Mouse (Mus musculus) stomach, embryonic 15.5 days (tissue): ENCODE results near the gene Mllt3. TPM values are rescaled to one million over a fixed set of nuclear protein-coding genes. Genes with fewer than 3 reads are reported as not detected.
A peak's percentile ranks its signal among the peaks of the same experiment; 100 is the strongest.

Source experiments
- ATAC-seq: fragments of 200-750 bp; cut with Nextera tagmentation; 2 replicates; pipeline ENCODE4 v1.8.0; 2017; ENCODE audit warnings: low read depth, moderate number of reproducible peaks, moderate TSS enrichment; ENCODE audit not compliant: insufficient read depth, low FRiP score
- H3K27ac ChIP-seq: fragments of 300-500 bp; sonication (generic); 2 replicates; pipeline ENCODE4 v1.5.1; 2015; ENCODE audit warnings: mild to moderate bottlenecking, inconsistent platforms
- H3K27me3 ChIP-seq: fragments of 300-500 bp; sonication (generic); replicated peaks from 2 replicates; pipeline ENCODE4 v1.6.1; 2015; ENCODE audit warnings: inconsistent platforms
- H3K36me3 ChIP-seq: fragments of 300-500 bp; sonication (generic); 2 replicates; pipeline ENCODE4 v1.6.1; 2015; ENCODE audit warnings: inconsistent platforms
- H3K4me1 ChIP-seq: fragments of 300-500 bp; sonication (generic); 2 replicates; pipeline ENCODE4 v1.6.1; 2015; ENCODE audit warnings: inconsistent platforms
- H3K4me2 ChIP-seq: fragments of 300-500 bp; sonication (generic); 2 replicates; pipeline ENCODE4 v1.6.1; 2015; ENCODE audit warnings: mild to moderate bottlenecking, inconsistent platforms
- H3K4me3 ChIP-seq: fragments of 300-500 bp; sonication (generic); replicated peaks from 2 replicates; pipeline ENCODE4 v1.5.1; 2015; ENCODE audit warnings: inconsistent platforms
- H3K9ac ChIP-seq: fragments of 300-500 bp; sonication (generic); 2 replicates; pipeline ENCODE4 v1.6.1; 2015; ENCODE audit warnings: inconsistent platforms
- H3K9me3 ChIP-seq: fragments of 300-500 bp; sonication (generic); 2 replicates; pipeline ENCODE4 v1.6.1; 2016; ENCODE audit warnings: inconsistent platforms
- WGBS: fragments of 180-500 bp; shearing (Covaris S2); methylation state at CpG from one replicate; pipeline ENCODE4 v1.1.7; 2015; 5-methylcytosine and 5-hydroxymethylcytosine counted together
- polyA plus RNA-seq: library from polyadenylated mRNA; unstranded; fragments of >200 nt; fragmentation: Nextera tagmentation; extraction: Ambion mirVana; gene quantifications from 2 replicates; pipeline ENCODE4 v1.2.1, GENCODE M21; 2015

Mllt3 gene
- polyA plus RNA-seq, 1 experiment from 2014 or later, result 38.7 TPM

GRCm38 (mm10) chr4:87836257-87836656, 196.9 kb downstream of the Mllt3 start:
- no peak for ATAC-seq

GRCm38 (mm10) chr4:87835191-87835590, 198.0 kb downstream of the Mllt3 start:
- ATAC-seq, result no peak
- H3K27ac ChIP-seq, result no peak overlapping the region
- no peak overlapping the region for H3K4me3 ChIP-seq
- H3K4me1 ChIP-seq, result 0 out of 2 replicates have a peak, but pooled peaks cover 6% of the 10 kb centered on the region
- H3K4me2 ChIP-seq, result no peak overlapping the region
- no peaks in the 10 kb centered on the region for H3K27me3 ChIP-seq
- 59% methylated on average over 6 of the region's 6 CpGs for WGBS
- H3K9ac ChIP-seq, result no peak overlapping the region
- no peaks in the 10 kb centered on the region for H3K9me3 ChIP-seq
- 0 out of 2 replicates have a peak, but pooled peaks cover 2% of the 10 kb centered on the region for H3K36me3 ChIP-seq

More at GRCm38 (mm10) chr4:87836257-87836656, 196.9 kb downstream of the Mllt3 start:
- no peak overlapping the region for H3K4me3 ChIP-seq
- H3K27me3 ChIP-seq, result no peaks in the 10 kb centered on the region
- 0 out of 2 replicates have a peak, but pooled peaks cover 3% of the 10 kb centered on the region for H3K36me3 ChIP-seq
- WGBS, result 67% methylated on average over 5 of the region's 5 CpGs
- no peak overlapping the region for H3K27ac ChIP-seq
- H3K4me2 ChIP-seq, result no peak overlapping the region
- H3K4me1 ChIP-seq, result 0 out of 2 replicates have a peak, but pooled peaks cover 6% of the 10 kb centered on the region
- no peak overlapping the region for H3K9ac ChIP-seq
- H3K9me3 ChIP-seq, result no peaks in the 10 kb centered on the region

DNA sequence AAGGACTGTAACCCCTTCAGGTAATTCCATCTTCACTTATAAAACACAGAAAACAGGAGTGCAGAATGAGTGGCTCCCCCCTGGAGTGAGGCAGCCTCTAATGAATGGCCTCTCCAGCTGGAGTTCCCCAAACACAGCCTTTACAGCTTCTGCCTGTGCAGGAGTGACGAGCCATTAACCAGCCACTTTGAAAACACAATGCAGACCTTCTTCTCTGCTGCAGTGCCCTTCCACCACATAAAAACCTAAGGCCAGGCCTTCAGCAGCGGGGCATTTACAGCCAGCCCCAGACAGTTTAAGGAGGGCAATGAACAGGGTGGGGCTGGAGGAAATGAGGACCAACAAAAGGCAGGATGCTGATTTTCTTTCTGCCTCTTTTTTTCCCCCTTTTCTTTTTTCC, 198.9 kb downstream of the Mllt3 start:
- no peak overlapping the region for H3K9ac ChIP-seq
- no peak for ATAC-seq
- no peaks in the 10 kb centered on the region for H3K36me3 ChIP-seq
- no peaks in the 10 kb centered on the region for H3K27me3 ChIP-seq
- WGBS, result 34% methylated on average over 2 of the region's 2 CpGs
- H3K4me3 ChIP-seq, result no peak overlapping the region
- 0 out of 2 replicates have a peak, but pooled peaks cover 6% of the 10 kb centered on the region for H3K4me1 ChIP-seq
- H3K9me3 ChIP-seq, result no peaks in the 10 kb centered on the region
- H3K27ac ChIP-seq, result no peak overlapping the region
- H3K4me2 ChIP-seq, result no peak overlapping the region

GRCm38 (mm10) chr4:87830794-87831306, 202.3 kb downstream of the Mllt3 start:
- ATAC-seq, result no peak

GRCm38 (mm10) chr4:87829426-87830063, 203.6 kb downstream of the Mllt3 start:
- Histone ChIP-seq H3K36me3 (no peaks in the 10 kb centered on the region), H3K4me2 (no peak overlapping the region), H3K9ac (no peak overlapping the region), H3K27ac (no peak overlapping the region), H3K4me3 (no peak overlapping the region), H3K4me1 (0 out of 2 replicates have a peak, but pooled peaks cover 5% of the 10 kb centered on the region), H3K9me3 (no peaks in the 10 kb centered on the region), H3K27me3 (no peaks in the 10 kb centered on the region)
- 88% methylated on average over 5 of the region's 5 CpGs for WGBS
- ATAC-seq, result no peak

More at GRCm38 (mm10) chr4:87830794-87831306, 202.3 kb downstream of the Mllt3 start:
- Histone ChIP-seq H3K27ac (no peak overlapping the region), H3K4me3 (no peak overlapping the region), H3K4me1 (0 out of 2 replicates have a peak, but pooled peaks cover 6% of the 10 kb centered on the region), H3K9me3 (no peaks in the 10 kb centered on the region), H3K9ac (no peak overlapping the region), H3K27me3 (no peaks in the 10 kb centered on the region), H3K4me2 (no peak overlapping the region), H3K36me3 (no peaks in the 10 kb centered on the region)
- WGBS, result 78% methylated on average over 6 of the region's 6 CpGs

- no peak overlapping the region for H3K4me2 ChIP-seq
- no peaks in the 10 kb centered on the region for H3K27me3 ChIP-seq
- no peak overlapping the region for H3K27ac ChIP-seq
- no peaks in the 10 kb centered on the region for H3K36me3 ChIP-seq
- H3K4me1 ChIP-seq, result no peaks in the 10 kb centered on the region
- H3K9me3 ChIP-seq, result no peaks in the 10 kb centered on the region
- ATAC-seq, result no peak
- 79% methylated on average over 5 of the region's 5 CpGs for WGBS
- no peak overlapping the region for H3K4me3 ChIP-seq
- H3K9ac ChIP-seq, result no peak overlapping the region
Observed at GRCm38 (mm10) chr4:87826336-87826735, 206.8 kb downstream of the Mllt3 start.

- H3K27me3 ChIP-seq, result no peaks in the 10 kb centered on the region
- ATAC-seq, result no peak
- 68% methylated on average over 3 of the region's 3 CpGs for WGBS
- H3K9me3 ChIP-seq, result no peaks in the 10 kb centered on the region
- H3K27ac ChIP-seq, result no peak overlapping the region
- no peaks in the 10 kb centered on the region for H3K36me3 ChIP-seq
- no peak overlapping the region for H3K4me3 ChIP-seq
- H3K9ac ChIP-seq, result no peak overlapping the region
- no peak overlapping the region for H3K4me2 ChIP-seq
- no peaks in the 10 kb centered on the region for H3K4me1 ChIP-seq
Observed at GRCm38 (mm10) chr4:87823623-87824022, 209.5 kb downstream of the Mllt3 start.

DNA sequence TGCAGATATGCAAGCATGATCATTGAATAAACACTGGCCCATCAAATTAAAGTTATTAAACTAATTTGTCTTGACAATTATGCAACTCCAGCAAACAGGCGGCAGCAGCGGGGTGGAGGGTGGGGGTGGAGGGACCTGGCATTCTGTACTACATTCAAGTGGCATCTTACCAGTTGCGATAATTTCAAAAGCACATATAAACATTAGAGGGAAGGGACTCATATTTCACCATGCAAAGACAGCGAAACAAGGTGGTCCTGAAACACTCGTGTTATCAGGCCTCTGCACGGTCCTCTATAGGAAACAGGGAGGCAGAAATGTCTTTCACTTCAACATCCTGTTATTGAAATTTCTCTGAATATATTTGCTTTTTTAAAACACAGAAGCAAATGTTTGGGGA, 210.0 kb downstream of the Mllt3 start:
- H3K36me3 ChIP-seq, result no peaks in the 10 kb centered on the region
- H3K4me2 ChIP-seq, result no peak overlapping the region
- H3K4me3 ChIP-seq, result no peak overlapping the region
- WGBS, result 75% methylated on average over 6 of the region's 6 CpGs
- no peak overlapping the region for H3K9ac ChIP-seq
- no peaks in the 10 kb centered on the region for H3K4me1 ChIP-seq
- no peak for ATAC-seq
- no peak overlapping the region for H3K27ac ChIP-seq
- no peaks in the 10 kb centered on the region for H3K27me3 ChIP-seq
- no peaks in the 10 kb centered on the region for H3K9me3 ChIP-seq

GRCm38 (mm10) chr4:87820911-87821310, 212.3 kb downstream of the Mllt3 start:
- H3K4me3 ChIP-seq, result no peak overlapping the region
- WGBS, result 72% methylated on average over 3 of the region's 3 CpGs

DNA sequence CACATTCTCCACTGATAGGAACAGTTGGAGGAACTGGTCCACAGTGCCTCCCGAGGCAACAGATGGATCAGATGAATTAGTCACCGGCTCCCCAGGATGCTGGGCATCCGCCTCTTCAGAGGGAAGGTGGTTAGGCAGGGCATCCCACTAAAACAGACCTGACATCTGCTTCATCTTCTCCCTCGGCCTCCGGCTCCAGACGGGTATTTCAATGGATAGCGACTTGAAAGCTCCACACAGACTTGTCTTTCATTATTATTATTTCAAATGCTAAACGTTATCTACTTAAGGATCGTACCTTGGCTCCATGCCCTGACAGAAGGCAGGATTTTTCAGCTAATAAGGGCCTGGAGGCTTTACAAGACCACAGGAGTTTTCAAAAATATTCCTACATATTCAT, 214.0 kb downstream of the Mllt3 start:
- H3K36me3 ChIP-seq, result no peaks in the 10 kb centered on the region
- no peaks in the 10 kb centered on the region for H3K27me3 ChIP-seq
- H3K4me2 ChIP-seq, result no peak overlapping the region
- 61% methylated on average over 9 of the region's 9 CpGs for WGBS
- no peak overlapping the region for H3K27ac ChIP-seq
- no peak overlapping the region for H3K9ac ChIP-seq
- H3K4me1 ChIP-seq, result no peaks in the 10 kb centered on the region
- ATAC-seq, result no peak
- H3K4me3 ChIP-seq, result no peak overlapping the region
- no peaks in the 10 kb centered on the region for H3K9me3 ChIP-seq

More at GRCm38 (mm10) chr4:87820911-87821310, 212.3 kb downstream of the Mllt3 start:
- no peaks in the 10 kb centered on the region for H3K27me3 ChIP-seq
- no peak overlapping the region for H3K4me2 ChIP-seq
- no peak for ATAC-seq
- no peak overlapping the region for H3K27ac ChIP-seq
- H3K9me3 ChIP-seq, result no peaks in the 10 kb centered on the region
- H3K4me1 ChIP-seq, result no peaks in the 10 kb centered on the region
- no peak overlapping the region for H3K9ac ChIP-seq
- H3K36me3 ChIP-seq, result no peaks in the 10 kb centered on the region

GRCm38 (mm10) chr4:87818276-87818675, 214.9 kb downstream of the Mllt3 start:
- Histone ChIP-seq H3K27me3 (no peaks in the 10 kb centered on the region), H3K4me2 (no peak overlapping the region), H3K4me1 (no peaks in the 10 kb centered on the region), H3K36me3 (no peaks in the 10 kb centered on the region), H3K27ac (no peak overlapping the region), H3K9ac (no peak overlapping the region), H3K4me3 (no peak overlapping the region), H3K9me3 (no peaks in the 10 kb centered on the region)
- no peak for ATAC-seq
- WGBS, result 87% methylated on average over 1 of the region's 1 CpGs

GRCm38 (mm10) chr4:87815465-87816108, 217.6 kb downstream of the Mllt3 start:
- Histone ChIP-seq H3K9ac (no peak overlapping the region), H3K27me3 (no peaks in the 10 kb centered on the region), H3K27ac (no peak overlapping the region), H3K4me3 (no peak overlapping the region), H3K9me3 (no peaks in the 10 kb centered on the region), H3K36me3 (no peaks in the 10 kb centered on the region), H3K4me2 (no peak overlapping the region), H3K4me1 (no peaks in the 10 kb centered on the region)
- WGBS, result 63% methylated on average over 7 of the region's 7 CpGs
- ATAC-seq, result peak; percentile 70
